Mouse (Mus musculus) hindbrain, embryonic 11.5 days (tissue): Measurements from ENCODE around the gene Vps39. TPM values are rescaled to one million over a fixed set of nuclear protein-coding genes. Genes with fewer than 3 reads are reported as not detected.

Experiments
- ATAC-seq: fragments of 200-750 bp; cut with Nextera tagmentation; 2 replicates; pipeline ENCODE4 v1.8.0; 2017; ENCODE audit warnings: mild to moderate bottlenecking, moderate TSS enrichment, moderate library complexity; ENCODE audit not compliant: low FRiP score
- DNase-seq: peaks from one replicate; pipeline ENCODE4 v3.0.0-alpha.2; 2015; ENCODE audit warnings: low spot score
- H3K27ac ChIP-seq: fragments of 300-500 bp; sonication (generic); 2 replicates; pipeline ENCODE4 v1.5.1; 2014; ENCODE audit warnings: mild to moderate bottlenecking, low read depth, low read length
- H3K27me3 ChIP-seq: fragments of 300-500 bp; sonication (generic); 2 replicates; pipeline ENCODE4 v1.6.1; 2014; ENCODE audit warnings: mild to moderate bottlenecking, low read length, moderate library complexity, mixed read lengths; ENCODE audit not compliant: control insufficient read depth, insufficient read depth
- H3K36me3 ChIP-seq: fragments of 300-500 bp; sonication (generic); 2 replicates; pipeline ENCODE4 v1.6.1; 2014; ENCODE audit warnings: mild to moderate bottlenecking, low read length, moderate library complexity, mixed read lengths; ENCODE audit not compliant: control insufficient read depth, insufficient read depth
- H3K4me1 ChIP-seq: fragments of 300-500 bp; sonication (generic); replicated peaks from 2 replicates; pipeline ENCODE4 v1.6.1; 2014; ENCODE audit warnings: low read length, mixed read lengths; ENCODE audit not compliant: control insufficient read depth, insufficient read depth
- H3K4me2 ChIP-seq: fragments of 300-500 bp; sonication (generic); replicated peaks from 2 replicates; pipeline ENCODE4 v1.6.1; 2014; ENCODE audit warnings: mild to moderate bottlenecking, low read depth, low read length
- H3K4me3 ChIP-seq: fragments of 300-500 bp; sonication (generic); 2 replicates; pipeline ENCODE4 v1.5.1; 2014; ENCODE audit warnings: low read depth, low read length
- H3K9ac ChIP-seq: fragments of 300-500 bp; sonication (generic); 2 replicates; pipeline ENCODE4 v1.6.1; 2014; ENCODE audit warnings: low read depth, low read length
- H3K9me3 ChIP-seq: fragments of 300-500 bp; sonication (generic); 2 replicates; pipeline ENCODE4 v1.6.1; 2016; ENCODE audit warnings: low read length; ENCODE audit not compliant: control insufficient read depth
- WGBS: fragments of 180-500 bp; shearing (Covaris S2); extraction: QIAGEN DNeasy Blood & Tissue Kit; methylation state at CpG from one replicate; pipeline ENCODE4 v1.1.7; 2014; 5-methylcytosine and 5-hydroxymethylcytosine counted together
- polyA plus RNA-seq: library from polyadenylated mRNA; unstranded; fragments of >200 nt; fragmentation: Nextera tagmentation; extraction: Ambion mirVana; gene quantifications from 2 replicates; pipeline ENCODE4 v1.2.1, GENCODE M21; 2014

Gene Vps39
- polyA plus RNA-seq, 1 experiment from 2014 or later, result 35.4 TPM

DNA sequence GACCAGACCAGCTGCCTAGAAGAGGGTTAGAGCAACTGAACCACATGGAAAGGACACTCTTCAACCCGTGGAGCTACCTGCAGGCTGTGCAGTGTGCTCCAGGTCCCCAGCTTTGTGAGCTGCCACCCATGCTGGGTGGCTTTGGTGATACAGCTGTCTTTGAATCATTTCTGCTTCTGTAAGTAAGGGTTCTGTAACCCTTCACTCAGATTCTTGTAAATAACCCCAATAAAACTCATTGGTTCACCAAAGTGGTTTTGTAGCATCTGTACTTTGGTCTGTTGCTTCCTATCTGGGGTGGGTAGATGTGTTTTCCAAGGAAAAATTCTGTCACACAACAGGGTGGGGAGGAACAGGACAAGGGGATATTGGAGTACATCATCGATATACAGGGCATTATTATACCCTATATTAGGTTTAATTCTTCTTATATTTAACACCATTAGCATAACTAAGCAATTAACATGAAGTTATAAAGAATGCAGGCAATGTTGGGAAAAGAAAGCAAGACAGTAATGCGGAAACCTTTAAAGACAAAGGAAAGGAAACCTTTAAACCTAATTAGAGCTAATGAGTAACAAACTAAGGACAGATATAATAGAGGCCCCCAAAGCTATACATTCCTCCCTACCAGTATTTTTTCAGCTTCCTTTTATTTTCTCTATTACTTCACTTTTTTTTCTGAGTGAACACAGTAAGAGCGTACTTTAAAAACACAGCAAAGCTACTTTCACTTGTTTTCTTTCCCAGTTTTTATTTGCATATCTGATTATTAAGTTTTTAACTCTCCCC lies 14.7 kb upstream of the Vps39 start:
- no peak overlapping the region for H3K4me2 ChIP-seq
- H3K9me3 ChIP-seq, result no peaks in the 10 kb centered on the region
- no peak overlapping the region for H3K4me3 ChIP-seq
- no peak overlapping the region for H3K9ac ChIP-seq
- no peak overlapping the region for H3K27ac ChIP-seq
- WGBS, result 93% methylated on average over 4 of the region's 4 CpGs
- DNase-seq (no peak), ATAC-seq (no peak)
- peaks cover 6% of the 10 kb centered on the region; the same call in 1 of the 2 replicates for H3K36me3 ChIP-seq
- no peaks in the 10 kb centered on the region for H3K27me3 ChIP-seq
- H3K4me1 ChIP-seq, result no peaks in the 10 kb centered on the region

DNA sequence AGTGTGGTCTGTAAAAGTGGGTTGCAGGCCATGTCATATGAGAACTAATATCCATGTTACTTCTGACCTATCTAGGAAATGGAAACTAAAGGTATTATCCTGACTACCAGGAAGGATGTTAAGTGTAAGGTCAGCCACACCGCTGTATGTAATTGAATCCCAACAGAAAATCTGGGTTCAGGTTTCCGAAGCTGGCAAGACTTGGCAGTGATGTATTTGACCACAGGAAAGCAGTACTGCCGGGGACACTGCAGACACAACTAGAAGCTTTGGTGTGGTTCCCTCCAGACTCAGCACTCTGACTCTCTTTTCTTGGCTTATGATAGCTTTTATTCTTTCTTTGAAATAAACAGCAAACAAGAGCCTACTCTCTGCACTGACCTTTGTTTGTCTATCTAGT lies 13.6 kb upstream of the Vps39 start:
- Histone ChIP-seq H3K9me3 (no peaks in the 10 kb centered on the region), H3K4me1 (no peaks in the 10 kb centered on the region), H3K27ac (no peak overlapping the region), H3K27me3 (no peaks in the 10 kb centered on the region), H3K4me2 (no peak overlapping the region), H3K4me3 (no peak overlapping the region), H3K9ac (no peak overlapping the region), H3K36me3 (0 out of 2 replicates have a peak, but pooled peaks cover 2% of the 10 kb centered on the region)
- WGBS, result 92% methylated on average over 3 of the region's 3 CpGs
- no peak for ATAC-seq
- no peak for DNase-seq

DNA sequence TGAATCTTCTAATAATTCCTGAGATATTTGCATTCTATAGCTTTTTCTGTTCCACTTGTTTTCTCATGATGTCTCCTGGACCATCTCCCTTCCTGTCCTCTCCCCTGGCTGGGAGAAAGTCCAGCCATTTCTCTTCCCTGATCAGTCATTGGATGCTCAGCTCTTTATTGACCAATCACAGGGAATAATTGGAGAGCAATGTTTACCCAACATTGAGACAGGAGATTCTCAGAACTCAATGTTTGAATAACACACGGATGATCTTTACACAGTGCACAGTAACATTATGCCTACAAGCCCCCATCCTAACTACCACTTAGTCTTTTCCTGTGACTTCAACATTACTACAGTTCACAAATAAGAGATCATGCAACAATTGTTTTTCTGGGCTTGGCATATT lies 7.5 kb upstream of the Vps39 start:
- no peaks in the 10 kb centered on the region for H3K4me1 ChIP-seq
- no peak overlapping the region for H3K27ac ChIP-seq
- no peak for ATAC-seq
- H3K9me3 ChIP-seq, result no peaks in the 10 kb centered on the region
- no peak overlapping the region for H3K4me3 ChIP-seq
- H3K36me3 ChIP-seq, result peaks cover 7% of the 10 kb centered on the region; the same call in 1 of the 2 replicates
- no peak for DNase-seq
- H3K27me3 ChIP-seq, result no peaks in the 10 kb centered on the region
- H3K9ac ChIP-seq, result no peak overlapping the region
- H3K4me2 ChIP-seq, result no peak overlapping the region
- WGBS, result 80% methylated on average over 1 of the region's 1 CpGs

DNA sequence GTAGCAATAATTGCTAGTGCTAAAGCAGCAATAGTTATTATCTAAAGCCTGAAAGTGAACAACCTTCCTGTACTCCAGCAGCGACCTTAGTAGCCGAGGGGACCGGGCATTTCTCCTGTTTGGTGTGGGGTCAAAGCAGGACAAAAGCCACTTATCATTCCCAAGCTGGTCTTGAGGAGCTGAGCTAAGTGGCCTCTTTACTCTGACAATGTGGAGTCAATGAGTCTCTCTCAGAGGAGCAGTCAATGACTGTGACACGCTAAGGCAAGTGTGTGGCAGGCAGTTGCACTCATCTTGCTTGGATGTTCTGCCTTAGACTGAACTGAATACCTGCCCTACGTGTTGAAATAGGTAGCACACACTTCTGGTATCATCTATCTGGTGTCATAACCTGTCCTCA lies 1.6 kb downstream of the Vps39 start:
- 89% methylated on average over 5 of the region's 5 CpGs for WGBS

DNA sequence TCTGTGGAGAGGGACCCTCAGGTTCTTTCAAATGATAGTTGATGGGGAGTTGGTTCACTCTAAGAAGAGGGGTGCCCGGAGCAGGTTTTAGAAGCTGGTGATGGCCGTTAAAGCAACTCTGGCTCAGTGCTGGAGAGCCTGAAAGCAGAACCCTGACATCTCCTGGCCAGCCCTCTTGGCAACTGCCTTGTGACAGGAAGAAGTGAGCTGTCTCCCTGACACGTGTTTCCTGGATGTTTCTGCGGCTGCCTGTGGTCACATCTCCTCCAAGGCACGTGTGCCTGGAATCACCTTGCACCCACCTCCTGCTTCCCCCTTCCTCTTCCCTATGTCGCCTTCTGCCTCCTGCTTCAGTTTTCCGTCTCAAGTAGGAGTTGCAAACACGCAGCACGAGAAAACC lies 4.8 kb downstream of the Vps39 start:
- no peaks in the 10 kb centered on the region for H3K36me3 ChIP-seq
- no peak overlapping the region for H3K4me2 ChIP-seq
- WGBS, result 86% methylated on average over 9 of the region's 9 CpGs
- no peaks in the 10 kb centered on the region for H3K9me3 ChIP-seq
- no peak overlapping the region for H3K27ac ChIP-seq
- no peak overlapping the region for H3K4me3 ChIP-seq
- no peaks in the 10 kb centered on the region for H3K27me3 ChIP-seq
- no peaks in the 10 kb centered on the region for H3K4me1 ChIP-seq
- ATAC-seq (no peak), DNase-seq (no peak)
- H3K9ac ChIP-seq, result no peak overlapping the region

More for the DNA sequence above, 1.6 kb downstream of the Vps39 start:
- H3K27ac ChIP-seq, result no peak overlapping the region
- H3K36me3 ChIP-seq, result peaks cover 5% of the 10 kb centered on the region; the same call in 1 of the 2 replicates
- no peak for DNase-seq
- no peaks in the 10 kb centered on the region for H3K9me3 ChIP-seq
- no peaks in the 10 kb centered on the region for H3K4me1 ChIP-seq
- H3K27me3 ChIP-seq, result no peaks in the 10 kb centered on the region
- H3K9ac ChIP-seq, result no peak overlapping the region
- H3K4me3 ChIP-seq, result no peak overlapping the region
- no peak overlapping the region for H3K4me2 ChIP-seq
- ATAC-seq, result no peak

DNA sequence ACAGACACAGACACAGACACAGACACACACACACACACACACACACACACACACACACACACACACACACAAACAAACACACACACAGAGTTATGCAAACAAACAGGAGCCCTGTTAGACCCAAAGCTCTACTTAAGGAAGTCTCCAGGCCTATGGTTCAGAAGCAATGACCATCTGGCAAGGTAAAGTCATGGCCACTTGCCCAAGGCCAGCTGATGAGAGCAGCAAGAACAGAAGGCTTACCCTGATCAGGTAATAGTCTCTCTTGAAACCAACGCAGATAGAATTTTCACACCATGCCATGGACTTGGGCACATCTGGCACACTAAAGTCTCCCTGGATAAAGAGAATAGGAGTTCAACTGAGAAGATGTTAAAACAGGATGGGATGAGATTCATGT lies 11.2 kb downstream of the Vps39 start:
- H3K9ac ChIP-seq, result no peak overlapping the region
- 96% methylated on average over 1 of the region's 1 CpGs for WGBS
- no peaks in the 10 kb centered on the region for H3K9me3 ChIP-seq
- 0 out of 2 replicates have a peak, but pooled peaks cover 2% of the 10 kb centered on the region for H3K36me3 ChIP-seq
- no peaks in the 10 kb centered on the region for H3K27me3 ChIP-seq
- no peak for DNase-seq
- no peaks in the 10 kb centered on the region for H3K4me1 ChIP-seq
- H3K27ac ChIP-seq, result no peak overlapping the region
- H3K4me2 ChIP-seq, result no peak overlapping the region
- no peak for ATAC-seq
- H3K4me3 ChIP-seq, result no peak overlapping the region

DNA sequence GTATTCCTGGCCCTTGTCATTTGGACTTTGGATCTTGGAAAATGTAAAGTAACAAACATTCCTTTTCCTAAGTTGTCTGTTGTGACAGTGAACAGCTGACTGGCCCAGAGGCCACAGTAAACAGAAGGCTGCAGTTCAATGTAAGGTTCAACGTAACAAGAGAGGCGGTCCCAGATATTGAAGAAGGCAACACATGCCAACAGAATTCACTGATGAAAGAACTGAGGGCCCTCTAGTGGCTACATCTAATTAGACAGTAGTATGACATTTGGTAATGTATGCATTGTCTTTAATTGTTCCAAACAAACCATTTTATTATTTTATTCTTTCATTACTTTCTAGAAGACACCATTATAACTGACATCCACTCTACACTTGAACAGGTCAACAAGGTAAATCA lies 15.1 kb downstream of the Vps39 start:
- no peak for ATAC-seq

DNA sequence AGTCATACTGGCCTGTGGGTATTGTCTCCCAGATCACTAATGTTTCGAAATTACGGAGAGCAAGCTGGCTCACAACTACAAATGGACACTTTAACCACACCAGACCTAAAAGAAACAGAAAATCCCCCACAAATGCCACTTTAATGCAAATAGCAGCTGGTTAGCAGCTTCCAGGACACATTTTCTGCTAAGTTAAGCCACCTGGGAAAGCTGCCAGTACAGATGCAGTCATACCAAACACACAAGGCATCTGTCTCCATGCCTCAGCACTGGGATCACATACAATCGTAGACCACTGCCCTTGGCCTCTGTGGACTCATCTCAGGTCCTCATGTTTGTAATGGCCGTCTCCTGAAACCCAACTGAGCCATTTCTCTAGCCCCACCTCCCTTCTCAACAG lies 21.4 kb downstream of the Vps39 start:
- H3K4me1 ChIP-seq, result no peaks in the 10 kb centered on the region
- no peak overlapping the region for H3K4me2 ChIP-seq
- no peak overlapping the region for H3K9ac ChIP-seq
- ATAC-seq, result no peak
- 0 out of 2 replicates have a peak, but pooled peaks cover 2% of the 10 kb centered on the region for H3K36me3 ChIP-seq
- H3K4me3 ChIP-seq, result no peak overlapping the region
- 96% methylated on average over 4 of the region's 4 CpGs for WGBS
- H3K27me3 ChIP-seq, result no peaks in the 10 kb centered on the region
- no peaks in the 10 kb centered on the region for H3K9me3 ChIP-seq
- no peak for DNase-seq
- no peak overlapping the region for H3K27ac ChIP-seq

More for the DNA sequence above, 15.1 kb downstream of the Vps39 start:
- H3K27me3 ChIP-seq, result no peaks in the 10 kb centered on the region
- 83% methylated on average over 2 of the region's 2 CpGs for WGBS
- no peak for DNase-seq
- no peak overlapping the region for H3K4me3 ChIP-seq
- H3K9ac ChIP-seq, result no peak overlapping the region
- no peaks in the 10 kb centered on the region for H3K9me3 ChIP-seq
- H3K27ac ChIP-seq, result no peak overlapping the region
- H3K4me2 ChIP-seq, result no peak overlapping the region
- H3K4me1 ChIP-seq, result no peaks in the 10 kb centered on the region
- 0 out of 2 replicates have a peak, but pooled peaks cover 2% of the 10 kb centered on the region for H3K36me3 ChIP-seq

DNA sequence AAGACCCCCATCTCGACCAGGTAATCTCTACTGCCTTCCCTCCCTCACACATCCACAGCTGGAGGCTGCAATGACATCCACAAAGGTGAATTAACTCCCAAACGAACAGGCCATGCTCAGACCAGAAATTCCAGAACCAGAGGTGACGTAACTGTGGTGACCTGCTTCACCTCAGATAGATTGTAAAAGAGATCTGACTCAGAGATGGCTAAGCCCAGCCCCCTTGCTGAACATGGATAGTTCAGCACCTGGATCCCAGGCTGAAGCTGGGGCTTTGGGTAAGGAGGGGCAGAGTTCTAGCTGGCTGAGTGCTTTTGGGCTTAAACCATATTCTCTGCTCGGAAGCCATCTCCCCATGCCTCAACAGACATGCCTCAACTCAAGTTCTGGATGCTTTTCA lies 37.9 kb downstream of the Vps39 start:
- no peaks in the 10 kb centered on the region for H3K27me3 ChIP-seq
- no peak overlapping the region for H3K9ac ChIP-seq
- no peaks in the 10 kb centered on the region for H3K4me1 ChIP-seq
- WGBS, result 80% methylated on average over 4 of the region's 4 CpGs
- H3K27ac ChIP-seq, result no peak overlapping the region
- no peak overlapping the region for H3K4me3 ChIP-seq
- no peaks in the 10 kb centered on the region for H3K36me3 ChIP-seq
- ATAC-seq (no peak), DNase-seq (no peak)
- H3K4me2 ChIP-seq, result no peak overlapping the region
- no peaks in the 10 kb centered on the region for H3K9me3 ChIP-seq
